Mouse (Mus musculus) activated CD4-positive, CD25-positive, alpha-beta regulatory T cell, adult 9 weeks (primary cell): ENCODE results near the gene Scarf1. TPM values are rescaled to one million over a fixed set of nuclear protein-coding genes. Genes with fewer than 3 reads are reported as not detected.

Source experiments
- polyA plus RNA-seq: library from polyadenylated mRNA; unstranded; fragments of 100-300 nt; shearing (Covaris generic); gene quantifications from one replicate; pipeline ENCODE4 v1.2.1, GENCODE M21; 2017

Scarf1 gene
- polyA plus RNA-seq, result 1.4 TPM

GRCm38 (mm10) chr11:75513336-75513735 lies at the start of gene Scarf1:
Gene Scarf1, plus strand, starts transcription at chr11:75513540.

DNA sequence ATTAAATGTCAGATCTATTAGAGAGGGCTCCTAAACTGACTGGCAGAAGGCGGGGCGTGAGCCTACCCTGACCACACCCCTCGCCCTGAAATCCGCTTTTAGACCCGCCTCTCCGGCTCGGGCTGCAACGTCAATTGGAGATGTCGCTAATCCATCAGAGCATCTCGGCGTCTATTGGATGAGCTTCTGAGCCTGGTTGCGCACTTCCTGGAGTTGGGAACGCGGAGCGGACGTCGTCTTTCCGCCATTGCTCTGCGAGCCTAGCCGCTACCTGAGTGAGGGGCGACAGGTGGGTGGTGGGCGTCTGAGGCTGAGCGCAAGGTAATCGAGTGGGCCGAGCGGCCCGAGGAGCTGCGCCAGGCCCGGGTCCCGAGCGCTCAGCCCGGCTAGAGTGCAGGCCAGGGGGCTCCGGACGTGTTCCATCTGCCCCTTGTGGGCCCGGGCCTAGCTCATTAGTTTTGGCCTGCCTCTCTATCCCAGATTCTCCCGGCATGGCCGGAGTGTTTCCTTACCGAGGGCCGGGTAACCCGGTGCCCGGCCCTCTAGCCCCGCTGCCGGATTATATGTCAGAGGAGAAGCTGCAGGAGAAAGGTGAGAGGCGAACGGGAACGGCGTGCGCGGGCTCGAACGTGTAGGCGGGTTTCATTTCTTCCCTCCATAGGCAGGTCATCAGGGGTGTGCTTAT lies 26.6 kb upstream of the Scarf1 start, which contains the start of gene Prpf8:
Prpf8 (plus strand) TSS at position 216 of the 685 bp plus-strand sequence.

GRCm38 (mm10) chr11:75509741-75510626 lies 3.4 kb upstream of the Scarf1 start, which contains the start of gene Rilp:
Gene Rilp, plus strand, starts transcription at chr11:75510094.

GRCm38 (mm10) chr11:75531469-75532242 lies 18.3 kb downstream of the Scarf1 start, which contains the start of gene Slc43a2:
Gene Slc43a2, plus strand, starts transcription at chr11:75531694.

Other genes with a start within 250 kb of the Scarf1 start
- gene Rpa1, start 165.2 kb upstream of the Scarf1 start, polyA plus RNA-seq, result 156 TPM
- gene Smyd4, start 165.1 kb upstream of the Scarf1 start, polyA plus RNA-seq, result 21.9 TPM
- 3.3 TPM for gene Serpinf1, start 90.8 kb upstream of the Scarf1 start, polyA plus RNA-seq
- gene Serpinf2, start 73.9 kb upstream of the Scarf1 start, polyA plus RNA-seq, result not detected
- 21.9 TPM for gene Wdr81, start 58.8 kb upstream of the Scarf1 start, polyA plus RNA-seq
- gene Tlcd2, start 51.8 kb upstream of the Scarf1 start, polyA plus RNA-seq, result 8.3 TPM
- 75.9 TPM for gene Prpf8, start 26.7 kb upstream of the Scarf1 start, polyA plus RNA-seq
- not detected for gene Rilp, start 3.4 kb upstream of the Scarf1 start, polyA plus RNA-seq
- 80.3 TPM for gene Slc43a2, start 18.2 kb downstream of the Scarf1 start, polyA plus RNA-seq
- 55.6 TPM for gene Pitpna, start 74.6 kb downstream of the Scarf1 start, polyA plus RNA-seq
- gene Inpp5k, start 117.4 kb downstream of the Scarf1 start, polyA plus RNA-seq, result 130 TPM
- gene Myo1c, start 137.0 kb downstream of the Scarf1 start, polyA plus RNA-seq, result 46.1 TPM
- 11.5 TPM for gene Crk, start 165.7 kb downstream of the Scarf1 start, polyA plus RNA-seq
- gene Ywhae, start 219.3 kb downstream of the Scarf1 start, polyA plus RNA-seq, result 256 TPM